ENCODE assay signal across 19 mouse cellular contexts in genomic region chr9:12313027-12313426, GRCm38 (mm10).
A peak's percentile ranks its signal among the peaks of the same experiment; 100 is the strongest.
DNase-seq lines count a peak whose midpoint lies in the region; ATAC-seq and TF ChIP-seq lines count a peak whose summit lies in the region.
"Had no signal": no experiment of that assay in that cellular context is flagged by ENCODE, and none has a peak within 500 bp of the region (broad histone marks: within the 10 kb centered on the region; RNA-seq: fewer than 3 reads in every experiment).

No protein-coding gene starts in this region.

- DNase-seq in 416B (ENCODE audit: low read depth) (peak; percentile 20), MEL (ENCODE audit: low read depth, low spot score) (peak; percentile 64)
- no peak for DNase-seq in lung, adult 18-20 months
- no peak for DNase-seq in adrenal gland, adult 2 months
- DNase-seq: adrenal gland, adult 8-10 months; adrenal gland, postnatal 14 days; cerebellum, adult 11 months; cerebellum, adult 18-20 months; cerebellum, adult 8-10 months; cerebellum, adult 9-11 months; cerebellum, postnatal 14 days had no signal

- no peak for TF ChIP-seq POLR2A in MEL (IDR thresholded peaks at IDR 0.05; ENCODE audit: control insufficient read depth in 1 of 2, insufficient read depth in 1 of 2, low read depth in 1 of 2, low read length in 2 of 2, poor library complexity in 1 of 2)

- H3K27ac ChIP-seq in MEL (ENCODE audit: control insufficient read depth, low read depth, low read length) = no peak overlapping the region
- H3K27ac ChIP-seq in forebrain, embryonic 12.5 days = no peak overlapping the region
- H3K27ac ChIP-seq: embryonic facial prominence, embryonic 10.5 days; embryonic facial prominence, embryonic 12.5 days had no signal

- H3K79me2 ChIP-seq in MEL (ENCODE audit: control insufficient read depth, insufficient read depth, low read length, poor library complexity) = no peaks in the 10 kb centered on the region

- ATAC-seq in CD4-positive, CD25-positive, alpha-beta regulatory T cell, adult 4 months = peak; percentile 87
- peak; percentile 48 for ATAC-seq in inflammation-experienced regulatory T-cells, adult 6 months
- ATAC-seq in forebrain, embryonic 12.5 days (ENCODE audit: low FRiP score) = no peak
- ATAC-seq: forebrain, embryonic 14.5 days; forebrain, embryonic 16.5 days had no signal

- no peaks in the 10 kb centered on the region; a peak in 1 of 4 replicates for H3K27me3 ChIP-seq in MEL (ENCODE audit: control insufficient read depth in 1 of 2, insufficient read depth in 2 of 2, low read length in 2 of 2)
- no peaks in the 10 kb centered on the region for H3K27me3 ChIP-seq in forebrain, embryonic 12.5 days
- H3K27me3 ChIP-seq: embryonic facial prominence, embryonic 12.5 days had no signal

- peak overlapping the region in 1 of 2 experiments; percentile 25; a peak in 1 of 4 replicates for H3K4me3 ChIP-seq in MEL (ENCODE audit: control insufficient read depth in 1 of 2, insufficient read depth in 1 of 2, low read depth in 2 of 2, low read length in 2 of 2)
- H3K4me3 ChIP-seq in forebrain, embryonic 12.5 days (replicated peaks) = no peak overlapping the region
- H3K4me3 ChIP-seq: embryonic facial prominence, embryonic 10.5 days; embryonic facial prominence, embryonic 12.5 days had no signal

- H3K9ac ChIP-seq in MEL (ENCODE audit: control insufficient read depth, low read depth, low read length, poor library complexity, severe bottlenecking) = no peak overlapping the region
- H3K9ac ChIP-seq in forebrain, embryonic 12.5 days = no peak overlapping the region
- H3K9ac ChIP-seq: embryonic facial prominence, embryonic 12.5 days had no signal

- TF ChIP-seq EP300 in MEL (IDR thresholded peaks at IDR 0.05; ENCODE audit: low read depth in 1 of 2, low read length in 2 of 2) = peak in 1 of 2 experiments; percentile 11; a peak in 1 of 4 replicates

- TF ChIP-seq CTCF in MEL (IDR thresholded peaks at IDR 0.05 in 2 of 3, conservative IDR thresholded peaks at IDR 0.05 in 1 of 3; ENCODE audit: control insufficient read depth in 1 of 3, insufficient read depth in 1 of 3, low read depth in 2 of 3, low read length in 3 of 3, poor library complexity in 1 of 3, severe bottlenecking in 1 of 3) = no peak

- no peak overlapping the region for H3K4me2 ChIP-seq in forebrain, embryonic 12.5 days
- H3K4me2 ChIP-seq: embryonic facial prominence, embryonic 12.5 days had no signal

- no peaks in the 10 kb centered on the region for H3K9me3 ChIP-seq in MEL (replicated peaks; ENCODE audit: insufficient read depth, low read length)
- H3K9me3 ChIP-seq in forebrain, embryonic 12.5 days = no peaks in the 10 kb centered on the region
- H3K9me3 ChIP-seq: embryonic facial prominence, embryonic 10.5 days; embryonic facial prominence, embryonic 12.5 days; G1E had no signal

- WGBS in forebrain, embryonic 12.5 days = 86% methylated on average over 1 of the region's 1 CpGs

- no peak for TF ChIP-seq RAD21 in MEL (IDR thresholded peaks at IDR 0.05; ENCODE audit: low read depth, low read length)

- H3K4me1 ChIP-seq in MEL (ENCODE audit: control insufficient read depth in 1 of 2, insufficient read depth in 2 of 2, low read length in 2 of 2) = no peaks in the 10 kb centered on the region; a peak in 1 of 4 replicates
- no peaks in the 10 kb centered on the region for H3K4me1 ChIP-seq in forebrain, embryonic 12.5 days
- H3K4me1 ChIP-seq: embryonic facial prominence, embryonic 10.5 days; embryonic facial prominence, embryonic 12.5 days had no signal

- H3K36me3 ChIP-seq in MEL (ENCODE audit: control insufficient read depth in 1 of 2, insufficient read depth in 2 of 2, low read length in 2 of 2) = peaks cover 0 to 4% of the 10 kb centered on the region in 2 experiments; a peak in 1 of 4 replicates
- H3K36me3 ChIP-seq in forebrain, embryonic 12.5 days (replicated peaks) = no peaks in the 10 kb centered on the region
- H3K36me3 ChIP-seq: embryonic facial prominence, embryonic 10.5 days; embryonic facial prominence, embryonic 12.5 days; G1E had no signal

TF ChIP-seq in MEL, 35 proteins besides CTCF, POLR2A, EP300 and RAD21:
- peak; percentile 76; the same call in 1 of the 2 replicates for TF ChIP-seq ELF1 (IDR thresholded peaks at IDR 0.05; ENCODE audit: low read depth, low read length)
- peak; percentile 42; the same call in 1 of the 2 replicates for TF ChIP-seq SIN3A (IDR thresholded peaks at IDR 0.05; ENCODE audit: low read length)
- TF ChIP-seq GATA1 (IDR thresholded peaks at IDR 0.05; ENCODE audit: low read depth, low read length) = 0 out of 2 replicates have a peak, but pooled peaks have one; percentile 54
- peak; percentile 72 for TF ChIP-seq ETS1 (IDR thresholded peaks at IDR 0.05; ENCODE audit: low read depth, low read length)
- no peak for TF ChIP-seq MYC (IDR thresholded peaks at IDR 0.05; ENCODE audit: low read depth, low read length)

Comparison
In these comparisons a context has a peak if more than half of its experiments do, and no peak if none do; other contexts are left out.
1. DNase-seq: peak in 416B (single experiment) and MEL (single experiment); none in lung, adult 18-20 months (0 of 2) and adrenal gland, adult 2 months (single experiment).